Mouse (Mus musculus): ENCODE measurements around the gene Acr.

Gene Acr

DNA sequence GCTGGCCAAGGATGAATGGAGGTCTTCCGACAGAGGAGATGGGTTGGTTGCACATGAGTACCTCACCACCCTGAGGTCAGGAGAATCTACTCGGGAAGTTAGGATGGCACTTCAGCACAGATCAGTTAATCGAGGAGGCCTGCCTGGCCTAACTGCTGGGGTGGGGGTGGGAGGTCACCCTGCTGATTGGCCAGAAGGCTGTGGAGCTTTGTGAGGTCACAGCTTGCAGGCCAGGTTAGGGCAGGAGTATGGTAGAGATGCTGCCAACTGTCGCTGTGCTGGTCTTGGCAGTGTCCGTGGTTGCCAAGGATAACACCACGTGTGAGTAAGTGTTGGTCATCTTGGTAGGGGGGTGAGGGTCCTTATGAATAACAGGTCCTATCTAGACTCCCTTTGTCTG lies at the start of gene Acr:
Gene Acr, plus strand, starts transcription at position 213 of the 400 bp plus-strand sequence.
- no peak for DNase-seq

DNA sequence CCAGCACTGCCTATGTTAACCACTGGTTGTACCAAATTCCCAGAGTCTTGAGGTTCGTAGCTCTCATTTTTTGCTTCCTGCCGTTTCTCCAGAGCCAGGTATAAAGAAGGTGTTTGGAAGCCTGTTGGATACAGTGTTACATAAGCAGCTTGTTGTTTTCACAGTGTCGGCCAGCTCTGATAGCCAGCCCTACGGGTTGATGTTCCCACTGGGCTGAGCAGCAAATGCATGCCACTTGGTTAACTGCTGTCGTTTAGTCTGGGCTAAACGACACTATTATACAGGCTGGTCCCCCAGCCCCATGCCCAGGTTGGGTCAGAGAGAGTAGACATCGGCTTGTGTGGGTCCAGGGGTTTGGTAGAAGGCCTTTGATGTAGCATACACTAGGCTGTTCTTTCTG lies 46.2 kb upstream of the Acr start:
- no peak for DNase-seq

DNA sequence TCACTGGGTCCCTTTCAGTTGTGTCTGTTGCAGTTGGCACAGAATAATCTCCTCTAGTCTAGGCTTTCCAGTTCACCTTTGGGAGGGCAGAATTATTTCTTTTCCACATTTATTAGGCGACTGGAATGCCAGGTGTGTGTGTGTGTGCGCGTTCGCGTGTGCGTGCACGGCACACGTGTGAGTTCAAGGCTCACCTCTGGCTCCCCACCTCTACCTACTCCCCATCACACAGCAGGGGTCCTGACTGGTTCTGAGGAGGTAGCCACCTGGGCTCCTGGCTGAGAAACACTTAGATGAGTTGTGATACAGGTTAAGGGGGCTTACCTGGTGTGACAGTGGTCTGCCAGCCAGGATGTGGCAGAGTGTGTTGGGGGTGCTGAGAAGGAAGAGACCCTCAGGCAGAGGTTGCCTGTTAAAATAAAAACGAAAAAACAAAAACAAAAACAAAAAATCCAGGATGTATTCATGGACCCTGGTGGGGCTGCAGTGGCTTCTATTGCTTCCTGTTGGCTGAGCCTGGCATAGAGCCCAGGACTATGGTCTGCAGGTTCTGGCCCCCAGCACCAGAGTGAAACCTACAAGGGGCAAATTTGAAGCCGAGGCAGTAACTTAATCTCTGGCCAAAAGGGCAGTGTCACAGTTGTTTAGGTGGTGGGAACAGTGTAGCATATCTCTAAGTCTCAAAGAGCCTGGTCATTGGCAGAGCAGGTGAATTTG lies 45.4 kb upstream of the Acr start:
- no peak for DNase-seq

DNA sequence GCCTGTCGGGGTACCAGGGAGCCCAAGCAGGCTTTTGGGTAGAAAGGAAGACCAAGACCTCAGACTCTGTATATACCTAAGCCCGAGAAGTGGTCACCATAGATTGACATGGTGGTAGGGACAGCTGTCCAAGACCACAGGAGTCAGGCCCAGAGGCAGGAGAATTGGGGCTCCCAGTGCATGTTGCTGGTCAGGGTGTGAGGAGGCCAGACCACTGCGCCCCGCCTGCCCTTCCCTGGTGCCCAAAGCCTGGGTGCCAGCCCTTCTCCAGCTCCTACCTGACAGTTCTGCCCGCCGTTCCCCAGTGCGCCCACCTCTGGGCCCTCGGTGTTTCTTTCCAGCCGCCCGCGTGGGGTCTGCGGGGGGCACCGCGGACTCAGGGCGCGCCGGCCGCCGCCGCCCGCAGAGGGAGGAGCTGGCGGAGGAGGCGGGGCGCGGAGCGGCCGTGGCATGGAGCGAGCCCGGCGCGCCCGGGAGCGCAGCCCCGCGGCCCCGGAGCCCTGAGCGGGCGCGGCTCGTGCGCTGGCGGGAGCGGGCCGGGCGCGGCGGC lies 44.8 kb upstream of the Acr start:
- DNase-seq: no peak

DNA sequence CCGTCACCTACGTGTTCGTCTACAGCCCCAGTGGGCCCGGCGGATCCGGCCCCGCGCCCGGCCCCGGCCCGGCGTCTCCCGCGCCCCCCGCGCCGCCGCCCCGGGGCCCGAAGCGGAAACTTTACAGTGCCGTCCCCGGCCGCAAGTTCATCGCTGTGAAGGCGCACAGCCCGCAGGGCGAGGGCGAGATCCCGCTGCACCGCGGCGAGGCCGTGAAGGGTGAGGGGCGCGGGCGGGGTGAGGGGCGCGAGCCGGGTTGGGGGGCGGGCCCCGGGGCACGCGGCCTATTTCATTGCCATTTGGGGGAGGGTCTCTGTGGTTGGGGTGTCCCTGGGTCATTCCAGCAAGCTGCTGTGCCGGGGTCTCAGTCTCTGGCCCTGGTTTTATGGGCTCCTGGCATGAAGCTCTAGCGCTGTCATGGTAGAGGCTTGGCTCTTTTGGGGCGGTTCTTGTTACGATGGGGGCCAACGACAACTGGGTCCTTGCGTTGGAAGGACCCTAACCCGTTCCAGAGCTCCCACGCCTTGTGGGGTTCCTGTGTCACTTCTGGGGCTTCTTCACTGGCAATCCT lies 44.0 kb upstream of the Acr start:
- no peak for DNase-seq

DNA sequence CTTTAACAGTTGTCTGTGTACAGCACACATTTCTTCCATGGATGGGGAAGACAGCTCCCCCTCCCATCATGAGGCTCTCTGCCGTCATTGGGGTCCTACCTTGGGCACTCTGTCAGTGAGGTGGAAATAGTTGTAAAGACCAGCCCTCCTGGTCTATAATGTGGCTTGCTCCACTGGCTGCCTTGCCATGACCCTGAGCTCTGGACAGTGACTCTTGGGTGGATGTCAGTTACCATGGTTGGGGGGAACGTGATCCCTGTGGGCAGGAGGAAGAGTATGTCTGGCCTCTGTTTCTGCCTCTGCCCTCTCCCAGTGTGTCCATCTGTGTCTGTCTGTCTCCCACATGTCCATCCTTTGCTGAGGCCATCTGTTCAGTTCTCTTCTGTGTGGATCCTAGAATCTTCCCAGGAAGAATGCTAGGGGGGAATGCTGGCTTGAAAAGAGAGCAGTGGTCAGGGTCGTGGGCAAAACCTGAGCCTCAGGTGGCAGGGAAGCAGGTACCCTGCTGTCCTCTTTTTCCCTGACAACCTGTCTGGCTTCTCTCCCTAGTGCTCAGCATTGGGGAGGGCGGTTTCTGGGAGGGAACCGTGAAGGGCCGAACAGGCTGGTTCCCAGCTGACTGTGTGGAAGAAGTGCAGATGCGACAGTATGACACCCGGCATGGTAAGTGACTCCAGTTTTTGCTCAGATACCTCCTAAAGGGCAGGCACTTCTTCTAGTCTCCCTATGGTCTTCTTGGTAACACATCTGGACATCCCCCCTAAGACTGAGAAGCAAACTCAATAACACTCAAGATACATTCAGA lies 43.3 kb upstream of the Acr start:
- no peak for DNase-seq

DNA sequence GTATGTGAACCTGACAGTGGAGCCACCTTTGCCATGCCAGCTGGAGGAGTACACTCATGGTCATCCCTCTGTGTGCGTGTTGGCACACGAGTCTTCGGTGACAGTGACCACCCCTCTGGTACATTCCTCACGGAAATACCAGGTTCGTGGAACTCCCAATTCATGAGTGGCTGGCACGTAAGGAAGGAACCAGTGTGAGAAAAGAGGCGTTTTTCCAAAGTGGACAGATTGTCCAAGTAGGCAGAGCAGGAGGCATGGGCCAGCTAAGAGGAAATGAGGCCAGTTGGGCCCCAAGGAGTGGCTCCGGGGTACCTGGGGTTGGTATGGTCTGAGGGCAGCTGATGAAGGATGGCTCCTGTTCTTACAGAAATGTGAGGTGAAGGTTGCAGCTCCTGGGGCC lies 42.7 kb upstream of the Acr start:
- DNase-seq: no peak

DNA sequence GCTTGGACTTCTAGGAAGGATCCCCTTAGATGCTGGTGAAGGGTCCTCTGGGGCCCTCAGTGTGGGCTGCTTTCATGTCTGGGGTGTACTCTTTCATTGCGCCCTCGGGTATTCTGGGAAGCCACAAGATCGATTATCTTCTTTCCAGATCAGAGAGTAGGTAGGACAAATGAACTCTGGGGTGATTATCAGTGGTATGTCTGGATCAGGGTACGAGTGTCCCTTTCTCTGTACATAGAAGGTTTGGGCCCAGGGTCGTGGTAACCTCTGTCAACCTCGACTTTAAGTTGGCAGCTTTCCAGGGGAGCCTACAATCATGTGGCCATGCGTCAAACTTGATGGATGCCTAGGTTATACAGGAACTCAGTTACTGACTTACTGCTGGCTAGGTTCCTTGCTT lies 42.2 kb upstream of the Acr start:
- no peak for DNase-seq

DNA sequence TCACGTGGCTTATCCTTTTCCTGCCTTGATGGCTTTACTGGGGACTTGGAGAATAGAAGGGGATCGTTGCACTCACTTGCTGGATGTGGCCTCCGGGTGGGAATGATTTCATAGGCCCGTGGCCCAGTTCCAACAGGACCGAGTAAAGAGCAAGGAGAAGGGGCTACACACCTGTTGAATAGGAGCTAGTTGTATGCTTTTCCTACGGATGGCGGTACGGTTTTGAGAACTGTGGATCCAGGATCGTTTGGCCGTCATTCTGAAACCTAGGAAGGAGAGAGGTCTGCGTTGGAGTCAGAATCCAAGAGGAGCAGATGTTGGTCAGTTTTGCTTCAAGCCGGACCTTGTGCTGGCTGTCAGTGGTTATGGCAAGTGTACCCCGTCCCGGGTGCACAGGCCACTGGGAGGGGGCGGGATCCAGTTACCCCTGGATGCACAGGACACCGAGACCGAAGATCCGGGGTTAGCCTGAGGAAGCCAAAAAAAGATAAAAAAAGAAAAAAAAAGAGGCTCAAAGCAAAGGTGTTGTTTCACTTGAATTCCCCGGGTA lies 41.3 kb upstream of the Acr start:
- DNase-seq: no peak

DNA sequence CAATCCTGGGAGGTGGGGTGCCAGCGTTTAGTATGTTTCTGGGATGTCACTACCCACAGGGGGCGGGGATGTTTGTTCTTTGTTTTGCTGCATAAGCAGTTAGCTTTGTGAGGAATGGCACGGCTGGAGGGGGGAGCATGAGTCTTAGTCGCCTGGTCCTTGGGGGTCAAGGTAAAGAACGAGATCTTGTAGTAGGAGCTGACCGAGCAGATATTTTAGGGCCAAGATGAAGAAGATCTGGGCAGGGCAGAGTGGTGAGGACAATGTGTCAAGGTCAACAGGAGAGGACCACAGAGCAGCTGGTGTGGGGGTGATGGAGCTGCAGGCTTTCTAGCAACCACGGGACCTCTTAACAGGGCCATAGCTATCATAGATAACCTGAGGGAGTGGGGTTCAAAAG lies 40.7 kb upstream of the Acr start:
- DNase-seq: no peak

DNA sequence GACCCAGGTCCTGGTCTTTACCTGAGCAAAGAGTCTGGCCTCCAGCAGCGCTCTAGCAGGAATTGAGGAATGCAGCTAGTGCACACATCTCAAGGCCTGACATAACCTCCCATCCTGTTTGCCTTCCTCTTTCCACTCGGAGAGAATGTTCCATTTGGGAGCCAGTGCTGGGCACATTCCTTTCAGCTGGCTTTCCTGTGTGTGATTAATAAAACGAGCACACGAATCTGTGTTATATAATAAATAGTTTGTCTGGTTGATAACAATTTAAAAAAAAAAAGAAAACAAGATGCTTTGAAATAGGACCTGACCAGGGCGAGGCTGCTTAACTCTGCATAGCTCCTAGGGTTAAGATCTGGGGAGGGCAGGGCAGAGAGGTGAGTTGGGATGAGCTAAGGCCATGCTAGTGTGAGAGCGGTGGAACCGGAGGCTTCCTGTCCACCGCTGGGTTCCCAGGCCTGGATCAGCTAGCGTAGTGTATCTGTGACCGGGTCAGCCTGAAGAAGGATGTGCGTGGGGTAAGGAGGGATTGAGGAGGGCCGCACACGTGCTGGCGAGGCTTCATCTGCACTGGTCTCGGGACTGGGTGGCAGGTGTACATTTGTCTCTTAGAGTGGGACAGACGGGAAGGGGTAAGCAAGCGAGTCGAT lies 39.8 kb upstream of the Acr start:
- no peak for DNase-seq

DNA sequence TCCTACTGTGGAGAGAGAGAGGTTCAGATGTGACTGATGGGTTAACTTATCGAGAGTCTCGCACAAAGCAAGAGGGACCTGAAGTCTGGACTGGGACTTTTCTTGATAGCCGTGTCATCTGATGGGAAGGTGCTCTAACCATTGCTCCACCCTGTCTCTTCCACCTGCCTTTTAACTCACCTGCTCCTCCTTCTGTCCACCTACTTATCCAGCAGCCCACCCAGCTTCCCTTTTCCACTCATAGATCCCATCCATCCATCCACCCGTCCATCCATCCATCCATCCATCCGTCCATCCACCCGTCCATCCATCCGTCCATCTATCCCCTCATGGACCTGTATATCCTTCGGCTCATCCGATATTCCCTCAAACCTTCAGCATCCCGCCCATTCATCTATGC lies 39.2 kb upstream of the Acr start:
- no peak for DNase-seq

DNA sequence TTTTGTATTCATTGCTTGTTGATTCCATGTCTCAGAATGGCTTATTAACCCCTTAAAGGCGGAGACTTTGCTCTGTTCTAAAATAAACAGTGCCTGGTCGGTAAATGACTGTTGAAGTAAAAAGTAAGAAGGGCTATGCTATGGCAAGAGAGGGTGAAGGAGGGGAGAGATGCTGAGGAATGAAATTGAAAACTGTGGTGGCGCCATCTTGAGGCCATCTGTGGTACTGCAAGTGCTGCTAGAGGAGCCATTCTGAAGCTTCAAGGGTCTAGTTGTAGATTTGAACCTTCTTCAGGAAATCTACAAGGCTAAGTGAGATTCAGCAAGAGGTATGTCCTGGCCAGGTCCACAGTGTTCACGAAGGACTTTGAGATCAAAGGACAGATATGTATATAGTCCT lies 37.8 kb upstream of the Acr start:
- peak in 1 of 2 experiments; percentile 29 for DNase-seq

DNA sequence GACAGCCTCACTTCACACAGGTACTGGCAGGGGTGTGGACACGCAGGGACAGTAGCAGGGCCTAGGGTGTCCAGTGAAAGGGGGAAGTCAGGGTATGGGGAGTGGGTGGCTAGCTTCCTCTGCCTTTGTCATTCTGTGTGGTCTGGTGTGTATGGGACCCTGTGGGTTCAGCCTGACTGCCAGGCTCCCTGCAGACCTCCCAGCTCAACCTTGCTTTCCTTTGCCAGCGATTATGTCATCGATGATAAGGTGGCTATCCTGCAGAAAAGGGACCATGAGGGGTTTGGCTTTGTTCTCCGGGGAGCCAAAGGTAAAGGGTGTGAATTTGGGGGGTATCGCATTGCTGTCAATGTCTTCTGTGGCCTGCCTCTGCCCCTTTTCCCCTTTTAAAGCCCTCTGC lies 36.7 kb upstream of the Acr start:
- DNase-seq: no peak

DNA sequence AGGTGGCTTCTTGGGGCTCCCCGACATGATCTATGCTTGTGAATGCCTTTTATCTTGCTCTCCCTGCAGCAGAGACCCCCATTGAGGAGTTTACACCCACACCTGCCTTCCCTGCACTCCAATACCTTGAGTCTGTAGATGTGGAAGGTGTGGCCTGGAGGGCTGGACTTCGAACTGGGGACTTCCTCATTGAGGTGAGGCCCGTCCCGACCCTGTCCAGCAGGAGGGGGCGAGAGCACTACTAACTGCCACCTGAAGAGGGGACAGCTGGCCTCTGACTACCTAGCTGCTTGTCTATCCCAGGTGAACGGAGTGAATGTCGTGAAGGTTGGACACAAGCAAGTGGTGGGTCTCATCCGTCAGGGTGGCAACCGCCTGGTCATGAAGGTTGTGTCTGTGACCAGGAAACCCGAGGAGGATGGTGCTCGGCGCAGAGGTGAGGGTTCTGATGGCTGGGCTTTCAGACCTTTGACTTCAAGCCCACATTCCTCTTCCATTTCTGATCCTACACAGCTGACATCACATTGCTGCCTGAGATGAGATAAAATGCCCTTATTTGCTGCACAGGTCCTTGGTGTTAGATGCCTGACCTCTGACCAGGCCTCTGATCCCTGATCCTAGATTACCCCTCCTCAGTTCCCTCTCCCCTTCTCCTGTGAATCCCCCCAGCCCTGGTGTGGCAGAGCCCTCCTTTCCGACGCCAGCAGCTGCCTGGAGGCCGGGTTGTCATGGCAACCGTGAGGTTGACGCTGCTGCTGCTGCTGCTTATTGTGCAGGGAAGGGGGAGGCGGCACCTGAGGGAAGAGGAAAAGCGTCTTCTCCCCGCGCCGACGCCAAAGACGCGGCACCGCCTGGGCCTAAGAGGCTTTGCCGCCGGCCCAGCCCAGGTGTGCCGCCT lies 35.9 kb upstream of the Acr start:
- DNase-seq: no peak

DNA sequence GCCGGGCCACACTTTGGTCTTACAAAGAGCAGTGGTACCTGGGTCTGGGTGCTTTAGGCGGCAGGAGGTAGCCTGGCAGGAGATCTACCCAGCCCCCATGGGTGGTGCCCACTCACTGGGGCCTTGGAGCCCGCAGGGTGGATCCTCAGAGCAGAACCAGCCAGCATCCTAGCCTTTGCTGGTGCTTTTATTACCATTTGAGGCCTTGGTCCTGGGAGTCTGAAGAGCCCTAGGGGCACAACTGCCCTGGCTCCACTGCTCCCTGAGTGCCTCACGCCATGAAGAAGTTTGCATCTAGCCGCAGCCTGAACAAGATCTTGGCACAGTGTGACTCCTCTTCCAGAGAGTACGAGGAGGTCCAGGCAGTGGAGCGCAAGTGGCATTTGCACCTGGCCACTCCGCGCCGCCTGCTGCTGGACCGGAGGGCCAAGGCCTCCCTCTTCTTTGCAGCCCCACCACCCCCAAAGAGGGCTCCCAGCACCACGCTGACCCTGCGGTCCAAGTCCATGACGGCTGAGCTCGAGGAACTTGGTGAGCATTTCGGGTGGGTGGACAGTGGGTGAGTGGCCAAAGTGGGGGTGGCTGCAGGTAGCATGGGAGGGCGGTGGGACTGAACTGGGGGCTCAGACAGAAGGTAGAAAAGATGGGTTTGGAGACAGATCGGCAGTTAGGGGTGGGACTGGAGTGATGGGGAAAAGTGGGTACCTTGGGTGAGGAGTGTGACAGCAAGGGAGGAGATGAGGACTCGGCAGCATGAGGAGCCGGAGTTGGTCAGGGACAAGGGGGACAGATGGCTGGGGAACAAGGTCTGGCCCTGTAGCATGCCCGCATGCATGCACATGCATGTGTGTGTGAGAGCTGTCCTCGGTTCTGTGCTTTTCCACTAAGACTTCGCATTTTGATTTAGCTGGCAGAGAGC lies 34.9 kb upstream of the Acr start:
- no peak for DNase-seq

DNA sequence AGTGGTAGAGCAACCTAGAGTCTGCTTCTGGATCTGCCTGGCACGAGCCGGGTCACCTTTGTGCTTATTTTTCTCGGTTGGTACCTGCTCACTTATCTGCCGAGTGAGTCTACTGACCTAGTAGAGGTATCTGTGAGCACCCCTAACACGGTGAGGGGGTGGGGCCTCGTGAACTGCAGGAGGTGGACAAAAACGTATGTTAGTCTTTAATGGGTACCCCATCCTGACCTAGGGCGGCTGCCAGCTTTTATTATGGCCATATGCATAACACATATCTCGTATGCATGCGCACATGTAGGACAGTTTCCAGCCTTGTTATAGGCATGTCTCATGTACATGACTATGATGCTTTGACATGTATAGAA lies 34.3 kb upstream of the Acr start:
- no peak for DNase-seq

DNA sequence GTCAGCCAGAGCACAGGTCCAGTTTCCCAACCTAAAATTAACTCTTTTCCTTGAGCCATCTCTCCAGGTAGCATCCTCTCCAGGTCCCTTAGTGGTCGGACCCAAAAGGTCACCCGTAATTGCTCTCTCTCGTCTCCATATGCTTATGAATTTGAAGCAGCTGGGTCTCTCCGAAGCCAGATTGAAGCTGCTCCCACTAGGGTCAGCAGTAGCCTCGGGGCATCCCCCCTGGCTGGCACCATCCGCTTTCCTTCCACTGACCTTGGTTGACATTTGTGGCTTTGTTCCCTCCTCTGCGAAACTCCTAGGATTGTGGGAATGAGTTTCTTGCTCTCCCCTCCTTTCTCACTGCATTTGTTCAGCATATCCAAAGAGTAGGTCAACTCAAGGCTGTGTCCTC lies 24.0 kb upstream of the Acr start:
- no peak for DNase-seq

DNA sequence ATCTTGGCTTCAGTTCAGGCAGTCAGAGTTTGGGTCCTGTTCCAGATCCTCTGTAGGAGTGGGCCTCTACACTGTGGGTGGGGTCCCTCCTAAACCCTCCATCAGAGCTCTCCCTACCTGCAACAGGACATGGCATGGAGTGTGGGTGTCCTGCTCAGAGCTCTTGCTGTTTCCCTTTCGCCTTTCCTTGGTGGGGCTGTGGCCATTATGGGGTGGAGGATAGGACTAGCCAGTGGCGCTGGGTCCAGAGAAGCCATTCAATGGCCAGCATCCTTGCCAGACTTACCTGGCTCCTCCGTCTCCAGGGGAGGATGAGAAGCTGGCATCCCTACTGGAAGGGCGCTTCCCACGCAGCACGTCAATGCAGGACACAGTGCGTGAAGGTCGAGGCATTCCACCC lies 20.8 kb upstream of the Acr start:
- no peak for DNase-seq

DNA sequence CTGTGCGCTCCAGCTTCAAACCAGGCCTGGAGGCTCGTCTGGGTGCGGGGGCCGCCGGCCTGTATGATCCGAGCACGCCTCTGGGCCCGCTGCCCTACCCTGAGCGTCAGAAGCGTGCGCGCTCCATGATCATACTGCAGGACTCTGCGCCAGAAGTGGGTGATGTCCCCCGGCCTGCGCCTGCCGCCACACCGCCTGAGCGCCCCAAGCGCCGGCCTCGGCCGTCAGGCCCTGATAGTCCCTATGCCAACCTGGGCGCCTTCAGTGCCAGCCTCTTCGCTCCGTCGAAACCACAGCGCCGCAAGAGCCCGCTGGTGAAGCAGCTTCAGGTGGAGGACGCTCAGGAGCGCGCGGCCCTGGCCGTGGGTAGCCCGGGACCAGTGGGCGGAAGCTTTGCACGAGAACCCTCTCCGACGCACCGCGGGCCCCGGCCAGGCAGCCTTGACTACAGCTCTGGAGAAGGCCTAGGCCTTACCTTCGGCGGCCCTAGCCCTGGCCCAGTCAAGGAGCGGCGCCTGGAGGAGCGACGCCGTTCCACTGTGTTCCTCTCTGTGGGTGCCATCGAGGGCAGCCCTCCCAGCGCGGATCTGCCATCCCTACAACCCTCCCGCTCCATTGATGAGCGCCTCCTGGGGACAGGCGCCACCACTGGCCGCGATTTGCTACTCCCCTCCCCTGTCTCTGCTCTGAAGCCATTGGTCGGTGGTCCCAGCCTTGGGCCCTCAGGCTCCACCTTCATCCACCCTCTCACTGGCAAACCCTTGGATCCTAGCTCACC lies 20.1 kb upstream of the Acr start:
- DNase-seq: no peak
